Mouse (Mus musculus) embryo, embryonic 10.5 days (tissue): ENCODE data around the gene Cdcp1.

Source experiments
- DNase-seq: peaks from one replicate; pipeline ENCODE4 v3.0.0-alpha.2; 2015; ENCODE audit warnings: low spot score

The Cdcp1 gene

GRCm38 (mm10) chr9:123207895-123208294, 7.9 kb downstream of the Cdcp1 start:
- DNase-seq = no peak

- no peak for DNase-seq
These were observed 8.9 kb downstream of the Cdcp1 start for GRCm38 (mm10) chr9:123206948-123207347.

GRCm38 (mm10) chr9:123206526-123206925, 9.3 kb downstream of the Cdcp1 start:
- no peak for DNase-seq

GRCm38 (mm10) chr9:123200116-123200515, 15.7 kb downstream of the Cdcp1 start:
- DNase-seq = no peak

GRCm38 (mm10) chr9:123188271-123188670, 27.6 kb downstream of the Cdcp1 start:
- no peak for DNase-seq

GRCm38 (mm10) chr9:123187589-123187988, 28.2 kb downstream of the Cdcp1 start:
- DNase-seq = no peak

- DNase-seq = no peak
These were observed 29.7 kb downstream of the Cdcp1 start for GRCm38 (mm10) chr9:123186151-123186550.

GRCm38 (mm10) chr9:123185546-123185945, 30.3 kb downstream of the Cdcp1 start:
- no peak for DNase-seq

GRCm38 (mm10) chr9:123183226-123183625, 32.6 kb downstream of the Cdcp1 start:
- DNase-seq = no peak

- DNase-seq = no peak
These were observed 35.8 kb downstream of the Cdcp1 start for GRCm38 (mm10) chr9:123180003-123180402.

- DNase-seq = no peak
These were observed 38.3 kb downstream of the Cdcp1 start for GRCm38 (mm10) chr9:123177380-123178048.

- no peak for DNase-seq
These were observed 41.5 kb downstream of the Cdcp1 start for GRCm38 (mm10) chr9:123174356-123174755.

GRCm38 (mm10) chr9:123173760-123174159, 42.1 kb downstream of the Cdcp1 start:
- no peak for DNase-seq

- peak; percentile 5 for DNase-seq
These were observed 49.9 kb downstream of the Cdcp1 start for GRCm38 (mm10) chr9:123165781-123166443.

- DNase-seq = no peak
These were observed 52.7 kb downstream of the Cdcp1 start for GRCm38 (mm10) chr9:123162985-123163694.

- no peak for DNase-seq
These were observed 54.0 kb downstream of the Cdcp1 start for GRCm38 (mm10) chr9:123161792-123162191.

- peak; percentile 79 for DNase-seq
These were observed 56.5 kb downstream of the Cdcp1 start for GRCm38 (mm10) chr9:123159330-123159729.

GRCm38 (mm10) chr9:123158125-123158836, 57.6 kb downstream of the Cdcp1 start:
- DNase-seq = peak; percentile 64

GRCm38 (mm10) chr9:123157699-123158098, 58.1 kb downstream of the Cdcp1 start:
- DNase-seq = no peak

GRCm38 (mm10) chr9:123156910-123157361, 58.9 kb downstream of the Cdcp1 start:
- DNase-seq = peak; percentile 11

- no peak for DNase-seq
These were observed 62.7 kb downstream of the Cdcp1 start for GRCm38 (mm10) chr9:123153121-123153520.

GRCm38 (mm10) chr9:123152026-123152425, 63.8 kb downstream of the Cdcp1 start:
- DNase-seq = no peak
